Mouse (Mus musculus): ENCODE results near the gene Dll4.

The Dll4 gene

DNA sequence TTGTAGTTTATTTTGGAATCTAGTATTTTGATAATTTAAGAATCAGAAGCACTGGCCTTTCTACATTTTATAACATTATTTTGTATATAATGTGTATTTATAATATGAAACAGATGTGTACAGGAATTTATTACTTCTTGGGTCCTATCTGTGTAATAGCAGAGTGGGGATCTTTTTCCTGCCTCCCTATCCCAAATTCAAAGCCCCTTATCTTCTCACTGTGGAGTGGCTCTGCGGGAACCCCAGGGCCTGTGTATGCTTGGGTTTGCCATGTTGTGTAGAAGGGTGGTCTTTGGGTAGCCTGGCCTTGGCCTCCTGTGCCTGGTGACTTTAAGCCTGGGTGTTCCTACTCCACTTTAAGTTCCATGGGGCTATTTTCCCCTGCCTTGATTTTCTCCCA is 10.0 kb downstream of the Dll4 start:
- no peak for DNase-seq

DNA sequence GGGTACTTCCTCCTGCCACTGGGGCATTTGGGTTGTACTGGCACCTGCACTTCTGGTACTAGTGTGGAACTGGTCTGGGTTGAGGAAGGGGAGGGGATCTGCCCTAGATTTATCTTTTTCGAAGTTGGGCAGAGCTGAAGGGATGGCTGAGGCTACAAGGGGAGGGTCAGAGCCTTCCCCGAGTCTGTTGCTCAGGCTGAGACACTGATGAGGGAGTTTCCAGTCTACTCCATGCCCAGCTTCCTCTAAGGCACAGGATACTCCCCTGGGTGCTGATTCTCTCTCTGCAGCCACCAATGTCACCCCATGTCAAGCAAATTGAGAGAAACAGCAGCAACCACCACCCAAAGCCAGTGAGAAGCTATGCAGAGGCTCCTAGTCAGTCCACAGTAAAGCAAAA is 10.4 kb downstream of the Dll4 start:
- DNase-seq: no peak

DNA sequence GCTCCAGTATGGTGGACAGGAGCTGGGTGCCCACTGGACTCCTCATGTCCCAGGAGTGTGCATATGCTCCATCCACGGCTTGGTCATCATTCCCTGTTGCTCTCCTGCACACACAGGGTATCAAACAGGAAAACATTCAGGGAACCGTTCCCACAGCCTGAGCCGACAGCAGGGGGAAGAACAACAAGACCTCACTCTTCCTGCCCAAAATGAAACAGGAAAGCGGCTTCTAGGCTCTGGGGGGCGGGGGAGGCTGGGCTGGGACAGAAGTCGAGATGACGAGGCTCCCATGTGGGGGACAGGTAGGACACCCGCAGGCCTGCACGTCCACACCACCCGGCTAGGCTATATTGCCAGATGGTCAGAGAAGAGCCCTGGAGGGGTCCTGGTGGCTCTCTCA is 10.9 kb downstream of the Dll4 start:
- no peak for DNase-seq

DNA sequence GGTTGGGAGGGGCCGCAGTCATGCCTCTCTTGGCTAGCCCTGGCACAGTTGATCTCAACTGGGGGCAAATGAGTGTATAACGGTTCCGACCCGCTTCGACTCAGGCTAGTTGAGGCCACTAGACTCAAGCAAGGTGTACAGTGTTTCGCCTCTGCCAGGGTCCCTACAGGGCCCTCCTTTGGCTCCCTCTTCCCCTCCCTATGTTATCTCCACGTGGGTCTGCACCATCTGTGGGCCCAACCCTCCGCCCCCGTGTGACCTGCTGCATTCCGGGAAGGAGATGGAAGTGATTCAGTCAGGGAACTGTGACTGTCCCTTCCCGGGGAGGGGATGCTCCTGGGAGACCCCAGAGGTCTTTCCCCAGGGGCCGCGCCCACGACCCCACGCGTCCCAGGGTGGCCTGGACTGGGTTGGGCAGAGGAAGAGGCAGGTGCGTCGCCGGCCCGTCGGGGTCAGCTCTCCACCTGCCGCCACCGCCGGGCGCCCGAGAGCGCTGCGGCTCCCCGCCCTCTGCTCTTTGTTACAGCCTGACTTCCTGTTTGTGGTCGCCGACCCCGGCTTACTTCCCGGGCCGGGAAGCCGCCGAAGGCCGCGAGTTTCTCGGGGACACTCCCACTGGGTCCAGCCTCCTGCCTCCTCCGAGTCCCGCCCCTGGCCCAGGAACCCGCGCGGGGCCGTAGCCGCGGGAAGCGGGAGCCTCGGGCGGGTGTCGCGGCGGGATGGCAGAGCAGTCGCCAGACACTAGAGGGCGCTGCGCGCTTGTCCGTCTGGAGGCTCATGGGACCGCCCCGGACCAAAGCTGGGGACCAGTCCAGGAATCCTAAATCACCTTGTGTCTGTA is 12.1 kb downstream of the Dll4 start:
- peak; percentile 94 for DNase-seq

DNA sequence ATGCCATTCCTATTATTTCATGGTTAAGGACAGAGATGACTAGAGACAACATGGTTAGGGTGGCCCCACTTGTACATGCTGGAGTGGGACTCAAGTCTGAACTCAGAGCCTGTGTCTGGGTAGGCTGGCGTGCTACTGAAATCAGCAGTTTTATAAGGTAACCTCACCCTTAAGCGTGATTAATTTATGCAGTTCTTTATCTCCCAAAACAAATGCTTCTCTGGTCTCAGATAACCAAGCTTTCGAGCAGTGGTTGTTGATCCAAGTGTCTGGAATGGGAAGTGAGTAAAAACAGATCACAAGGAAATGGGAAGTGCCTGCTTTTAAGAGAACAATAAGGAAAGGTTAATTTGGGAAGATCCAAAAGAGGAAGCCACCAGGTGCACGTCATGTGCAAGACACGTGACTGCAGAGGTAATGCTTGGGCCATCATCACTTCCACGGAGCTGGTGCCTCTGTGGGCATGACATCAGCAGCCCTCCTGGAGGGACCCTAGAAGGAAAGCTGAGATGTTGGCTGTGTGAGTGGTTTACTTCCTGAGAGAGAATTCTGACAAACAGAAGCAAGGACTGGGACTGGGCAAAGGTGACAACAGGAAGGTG is 19.1 kb downstream of the Dll4 start:
- DNase-seq: no peak

DNA sequence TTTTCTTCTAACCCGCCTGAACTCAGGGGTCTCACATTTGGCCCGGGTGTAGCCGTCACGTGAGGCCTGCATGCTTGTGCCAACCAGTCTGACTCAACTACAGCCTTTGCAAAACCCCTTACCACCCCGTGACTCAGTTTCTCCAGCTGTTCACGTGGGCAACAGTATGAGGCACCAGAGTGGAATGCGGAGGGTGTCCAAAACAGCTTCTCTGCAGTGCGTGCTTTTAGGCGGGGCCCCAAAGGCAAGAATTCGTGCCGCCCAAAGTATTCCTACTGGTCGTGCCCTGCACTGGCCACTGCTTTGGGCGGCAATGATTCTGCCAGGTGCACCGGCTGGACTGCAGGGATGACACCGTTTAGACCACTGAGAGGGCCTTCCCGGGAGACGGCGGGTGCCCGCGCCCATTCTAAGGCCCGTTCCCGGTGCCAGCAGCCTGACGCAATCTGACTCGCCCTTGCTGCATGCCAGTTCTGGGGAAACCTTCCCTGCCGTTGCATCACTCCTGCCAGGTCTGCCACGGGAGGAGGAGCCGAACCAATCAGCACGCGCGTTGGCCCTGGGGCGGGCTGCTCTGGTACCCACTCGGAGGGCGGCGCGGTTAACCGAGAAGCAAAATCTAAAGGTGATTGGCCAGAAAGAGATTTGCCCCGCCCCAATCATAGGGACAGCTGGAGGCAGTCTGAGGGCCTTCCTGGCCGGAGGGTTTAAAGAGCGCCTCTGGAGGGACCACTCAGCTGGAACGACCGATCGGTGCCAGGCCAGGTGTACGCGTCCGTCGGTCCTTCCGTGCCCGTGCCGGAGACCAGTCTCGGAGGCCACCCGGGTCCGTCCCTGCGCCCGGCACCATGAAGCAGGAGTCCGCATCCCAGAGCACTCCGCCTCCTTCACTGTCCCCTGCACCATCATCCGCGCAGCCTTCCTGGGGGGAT is 25.2 kb downstream of the Dll4 start, which contains the start of gene Chac1:
Gene Chac1, plus strand, starts transcription at position 675 of the 932 bp plus-strand sequence.
- DNase-seq: peak; percentile 92

DNA sequence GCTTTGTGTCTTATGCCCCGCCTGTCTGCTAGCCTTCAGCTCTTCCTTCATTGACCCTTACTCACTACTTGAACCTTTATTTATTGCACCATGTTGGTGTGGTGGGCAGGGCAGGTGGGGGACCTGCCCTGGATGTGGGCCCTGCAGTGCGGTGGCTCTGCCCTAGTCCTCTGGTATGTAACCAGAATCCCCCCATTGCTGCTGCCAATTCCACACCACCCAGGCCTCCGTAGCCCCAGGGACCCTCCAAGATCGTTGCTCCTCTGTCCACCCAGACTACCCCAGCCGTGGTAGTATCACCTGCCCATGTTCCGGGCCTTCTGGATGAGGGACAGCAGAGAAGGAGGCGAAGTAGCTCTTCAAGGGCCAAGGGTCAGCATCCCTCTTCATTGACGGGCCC is 28.1 kb downstream of the Dll4 start:
- no peak for DNase-seq

DNA sequence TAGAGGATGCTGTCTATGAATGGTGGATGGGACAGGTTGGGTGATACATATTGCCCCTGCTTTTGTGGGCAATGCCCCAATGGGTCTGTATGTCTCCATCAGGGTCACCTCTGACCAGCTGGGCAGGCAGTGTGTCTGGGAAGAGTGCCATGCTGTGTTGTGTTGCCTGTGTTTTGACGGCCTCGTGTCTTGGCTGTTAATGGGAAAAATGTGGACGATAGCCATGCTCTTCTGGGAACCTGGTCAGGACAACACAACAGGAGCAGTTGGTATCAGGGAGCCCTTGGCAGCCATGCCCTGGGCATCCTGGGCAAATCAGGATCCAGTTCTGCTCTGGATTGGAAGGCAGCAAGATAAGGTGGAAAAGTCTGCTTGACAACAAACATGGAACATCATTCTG is 29.5 kb downstream of the Dll4 start:
- no peak for DNase-seq

DNA sequence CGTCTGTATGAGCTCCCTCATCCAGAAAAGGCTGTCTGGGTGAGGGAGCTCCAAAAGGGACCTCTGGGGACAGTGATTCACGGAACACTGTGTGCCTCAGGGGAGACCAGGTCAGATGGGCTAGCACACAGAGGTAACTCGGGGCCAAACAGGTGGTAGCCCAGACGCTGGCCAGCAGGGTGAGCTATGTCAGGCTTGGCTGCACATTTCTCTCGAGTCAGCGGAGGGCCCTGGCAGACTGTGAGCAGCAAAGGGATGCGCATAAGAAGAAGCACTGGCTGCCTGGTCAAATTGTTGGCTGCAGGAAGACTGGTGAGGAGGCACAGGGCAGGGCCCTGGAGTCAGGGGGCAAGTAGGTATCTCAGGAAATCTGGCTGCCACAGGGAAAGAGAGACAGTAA is 30.1 kb downstream of the Dll4 start:
- DNase-seq: no peak

DNA sequence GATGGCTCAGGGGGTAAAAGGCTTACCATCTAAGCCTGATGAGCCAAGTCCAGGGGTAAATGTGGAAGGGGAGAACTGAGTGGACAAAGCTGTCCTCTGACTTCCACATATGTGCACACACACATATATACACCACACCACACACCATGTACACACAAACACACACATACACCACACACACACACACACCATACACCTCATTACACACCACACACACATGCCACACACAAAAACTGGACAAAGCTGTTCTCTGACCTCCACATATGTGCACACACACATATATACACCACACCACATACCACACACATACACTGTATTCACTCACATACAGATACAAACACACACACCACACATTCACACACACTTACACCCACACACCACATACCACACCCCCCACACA is 30.7 kb downstream of the Dll4 start:
- DNase-seq: no peak

DNA sequence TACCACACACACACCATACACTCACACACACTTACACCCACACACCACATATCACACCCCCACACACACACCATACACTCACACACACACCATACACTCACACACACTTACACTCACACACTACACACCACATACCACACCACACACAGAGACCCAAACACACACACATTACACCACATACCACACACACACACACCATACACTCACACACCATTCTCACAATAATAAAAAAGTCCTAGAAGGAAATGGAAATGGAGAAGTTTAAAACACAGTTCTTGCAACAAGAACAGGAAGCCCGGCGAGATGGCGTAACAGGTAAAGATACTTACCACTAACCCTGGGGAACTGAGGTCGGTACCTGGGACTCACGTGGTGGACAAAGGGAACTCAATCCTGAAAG is 31.2 kb downstream of the Dll4 start:
- DNase-seq: no peak

DNA sequence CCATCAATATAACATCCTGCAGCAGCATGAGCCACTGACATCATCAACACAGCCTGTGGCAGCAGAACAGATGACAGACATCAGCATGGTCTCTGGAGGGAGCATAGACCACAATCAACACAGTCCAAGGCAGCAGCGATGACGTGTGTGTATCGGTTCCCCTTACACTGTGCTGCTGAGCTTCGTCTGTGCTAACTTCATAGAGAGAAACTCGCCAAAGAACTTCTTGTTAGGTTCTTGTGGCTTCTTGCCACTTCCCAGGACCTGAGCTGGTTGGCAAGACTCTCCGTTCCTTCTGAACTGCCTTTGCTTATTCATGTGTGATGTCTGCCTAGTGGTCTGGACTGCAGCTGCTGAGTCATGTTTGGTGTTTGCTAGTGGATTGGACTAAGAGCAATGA is 32.7 kb downstream of the Dll4 start:
- no peak for DNase-seq

DNA sequence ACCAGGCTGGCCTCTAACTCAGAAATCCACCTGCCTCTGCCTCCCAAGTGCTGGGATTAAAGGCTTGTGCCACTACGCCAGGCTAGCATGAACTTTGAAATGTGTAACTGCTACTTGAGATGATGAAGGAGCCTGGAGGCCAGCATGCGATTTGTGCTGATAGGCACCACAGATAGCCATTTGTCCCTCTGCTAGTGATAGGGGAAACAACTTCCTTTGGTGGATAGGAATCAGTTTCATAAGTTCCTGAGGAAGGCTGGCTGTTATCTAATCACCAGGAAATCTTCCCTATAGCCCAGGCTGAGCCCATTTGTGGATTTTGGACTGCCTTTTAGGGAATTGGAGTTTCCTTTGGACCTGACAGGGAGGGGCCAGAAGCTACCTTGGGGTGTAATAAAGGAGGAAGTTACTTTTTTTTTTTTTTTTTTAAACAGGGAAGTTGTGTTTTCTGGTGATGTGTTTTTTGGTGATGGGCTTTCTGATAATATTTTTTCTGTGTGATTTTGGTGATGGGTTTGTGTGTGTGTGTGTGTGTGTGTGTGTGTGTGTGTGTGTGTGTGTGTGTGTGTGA is 34.2 kb downstream of the Dll4 start:
- no peak for DNase-seq

DNA sequence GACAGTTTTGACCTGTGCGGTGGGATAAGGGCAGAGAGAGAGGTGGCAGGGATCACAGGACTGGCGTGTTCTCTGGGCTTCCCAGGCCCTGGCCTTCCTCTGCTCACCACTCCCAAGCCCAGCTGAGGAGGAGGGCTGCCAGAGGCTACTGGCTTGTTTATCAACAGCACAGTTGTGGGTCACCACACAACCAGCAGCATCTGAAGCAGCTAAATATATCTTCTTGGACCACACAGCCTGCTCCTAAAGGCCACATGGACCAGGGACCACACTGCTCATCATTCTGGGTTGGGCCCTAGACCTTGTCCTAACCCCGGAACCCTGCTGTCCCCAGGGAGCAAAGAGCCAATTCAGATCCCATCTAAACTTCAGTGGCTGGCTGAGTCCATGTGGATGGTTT is 39.4 kb downstream of the Dll4 start:
- DNase-seq: no peak

DNA sequence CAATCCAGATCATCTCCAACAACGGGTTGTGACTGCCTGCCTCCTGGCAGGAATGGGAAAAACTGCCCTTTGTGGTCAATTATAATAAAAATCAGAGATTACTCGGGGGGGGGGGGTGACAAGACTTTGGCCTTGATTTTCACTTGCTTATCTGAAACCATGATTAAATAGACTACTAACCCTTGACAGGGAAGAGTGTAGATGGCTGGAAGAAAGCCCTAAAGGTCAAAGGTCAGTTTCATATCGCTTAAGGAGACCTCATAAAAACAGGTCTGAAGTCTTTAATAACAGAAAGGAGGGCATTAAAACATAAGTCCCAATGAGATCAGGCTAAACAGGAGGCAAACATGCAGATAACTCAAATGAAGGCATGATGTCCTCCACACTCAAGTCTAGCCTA is 41.8 kb downstream of the Dll4 start:
- DNase-seq: no peak

DNA sequence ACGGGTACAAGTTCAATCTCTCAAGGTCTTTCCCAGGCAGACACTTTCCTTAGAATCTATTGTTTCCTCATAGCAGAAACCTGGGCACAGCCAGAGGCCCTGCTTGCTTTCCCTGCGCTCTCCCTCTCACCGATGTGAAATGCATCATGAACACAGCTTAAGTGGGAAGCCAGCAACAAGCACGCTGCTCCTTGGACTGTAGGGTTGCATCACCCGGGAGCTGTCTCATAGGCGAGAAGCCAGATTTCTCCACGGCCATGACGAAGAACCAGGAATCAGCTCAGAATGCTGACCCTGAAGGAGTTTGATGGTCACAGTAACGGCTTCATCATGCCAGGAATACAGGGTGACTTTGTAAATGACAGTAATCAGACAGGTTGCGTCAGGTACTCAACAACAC is 44.5 kb downstream of the Dll4 start:
- DNase-seq: no peak

DNA sequence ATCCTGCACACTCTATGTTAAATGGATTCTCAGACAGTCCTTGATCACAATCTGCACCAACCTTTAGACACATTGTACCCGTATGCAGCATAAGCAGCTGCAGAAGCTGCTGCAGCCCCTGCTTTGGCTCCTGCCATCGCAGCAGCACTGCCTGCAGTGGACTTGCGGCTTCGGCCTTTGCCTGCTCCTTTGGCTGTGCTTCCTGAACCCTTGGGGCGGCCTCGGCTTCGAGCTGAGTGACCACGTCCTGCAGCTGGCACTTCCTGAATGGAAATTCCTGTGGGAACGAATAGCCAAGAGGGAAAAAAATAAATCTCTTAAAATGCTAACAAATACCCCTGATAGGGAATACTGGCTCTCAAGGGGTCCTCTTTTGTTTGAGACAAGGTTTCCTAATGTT is 51.7 kb downstream of the Dll4 start:
- no peak for DNase-seq

DNA sequence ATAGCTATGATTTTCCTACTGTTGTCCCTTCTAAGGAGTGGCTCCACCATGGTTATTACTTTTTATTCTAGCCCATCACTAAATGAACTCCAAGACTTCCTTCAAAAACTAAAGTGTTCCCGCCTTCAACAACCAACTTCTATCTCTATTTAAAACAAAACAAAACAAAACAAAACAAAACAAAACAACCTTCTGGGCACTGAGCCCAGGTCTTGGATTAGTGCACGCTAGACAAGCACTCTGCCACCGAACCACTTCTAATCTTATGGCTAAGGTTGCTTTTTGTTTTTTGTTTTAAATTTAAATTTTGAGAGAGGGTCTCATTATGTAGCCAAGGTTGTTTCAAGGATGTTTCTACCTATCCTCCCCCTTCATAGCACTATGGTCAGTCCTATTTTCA is 52.2 kb downstream of the Dll4 start:
- no peak for DNase-seq

DNA sequence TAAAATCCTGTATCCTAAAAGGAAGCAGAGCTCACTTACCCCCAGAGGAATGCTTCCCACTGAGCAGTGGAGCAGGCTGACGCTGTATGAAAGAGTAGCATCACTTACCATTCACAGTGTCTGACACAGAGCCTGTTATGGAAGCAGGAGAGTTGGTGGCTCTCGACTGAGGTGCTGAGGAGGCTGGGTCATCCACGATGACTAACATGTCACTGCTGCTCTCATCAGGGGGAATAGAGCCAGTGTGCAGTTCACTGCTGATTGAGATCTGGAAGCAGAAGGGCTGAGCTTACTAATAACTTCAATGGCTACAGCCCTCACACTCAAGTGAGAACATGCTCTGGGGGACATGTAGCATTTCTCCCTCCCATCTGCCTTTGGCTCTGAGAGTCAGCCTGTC is 53.9 kb downstream of the Dll4 start:
- DNase-seq: no peak

Measured in right cerebral cortex, postnatal 4 days (tissue).